17 mouse cellular contexts compared by ENCODE assay signal in genomic region chr2:168441494-168441893, GRCm38 (mm10).
DNase-seq lines count a peak whose midpoint lies in the region; ATAC-seq and TF ChIP-seq lines count a peak whose summit lies in the region.
"Had no signal": no experiment of that assay in that cellular context is flagged by ENCODE, and none has a peak within 500 bp of the region (broad histone marks: within the 10 kb centered on the region; RNA-seq: fewer than 3 reads in every experiment).

No protein-coding gene starts in this region.

- 0 out of 2 replicates have a peak overlapping the region, but pooled peaks have one; percentile 12 for H3K27ac ChIP-seq in hindbrain, postnatal 0 days
- H3K27ac ChIP-seq in hindbrain, embryonic 13.5 days: no peak overlapping the region
- no peak overlapping the region for H3K27ac ChIP-seq in bone marrow, adult 2 months (ENCODE audit: control insufficient read depth, insufficient read depth, low read depth, low read length, poor library complexity)

- ATAC-seq in hindbrain, postnatal 0 days: no peak
- ATAC-seq in hindbrain, embryonic 13.5 days (ENCODE audit: low FRiP score): no peak
- no peak for ATAC-seq in megakaryocyte, adult 5-6 weeks (ENCODE audit: poor library complexity, severe bottlenecking)

- H3K4me1 ChIP-seq in hindbrain, postnatal 0 days (ENCODE audit: insufficient read depth, low read length): peaks cover 9% of the 10 kb centered on the region; the same call in 1 of the 2 replicates
- peaks cover 10% of the 10 kb centered on the region for H3K4me1 ChIP-seq in hindbrain, embryonic 13.5 days (replicated peaks)
- H3K4me1 ChIP-seq in bone marrow, adult 2 months (ENCODE audit: control insufficient read depth, insufficient read depth, low read length): no peaks in the 10 kb centered on the region; the same call in none of the 2 replicates

- 94% methylated on average over 12 of the region's 12 CpGs for WGBS in hindbrain, postnatal 0 days
- WGBS in hindbrain, embryonic 13.5 days: 93% methylated on average over 12 of the region's 12 CpGs
- WGBS in bone marrow, adult 2 months: 88% methylated on average over 12 of the region's 12 CpGs

- H3K4me3 ChIP-seq in hindbrain, postnatal 0 days (ENCODE audit: low read length): no peak overlapping the region
- H3K4me3 ChIP-seq in hindbrain, embryonic 13.5 days: no peak overlapping the region
- no peak overlapping the region for H3K4me3 ChIP-seq in bone marrow, adult 2 months (replicated peaks; ENCODE audit: control insufficient read depth, low read depth, low read length)
- H3K4me3 ChIP-seq: hindbrain, embryonic 15.5 days had no signal

- no peaks in the 10 kb centered on the region for H3K9me3 ChIP-seq in hindbrain, postnatal 0 days (ENCODE audit: low read length)
- H3K9me3 ChIP-seq in hindbrain, embryonic 13.5 days: no peaks in the 10 kb centered on the region
- H3K9me3 ChIP-seq: hindbrain, embryonic 15.5 days had no signal

- H3K9ac ChIP-seq in hindbrain, postnatal 0 days (replicated peaks; ENCODE audit: low read length): no peak overlapping the region
- H3K9ac ChIP-seq in hindbrain, embryonic 13.5 days: no peak overlapping the region
- H3K9ac ChIP-seq: hindbrain, embryonic 15.5 days had no signal

- no peaks in the 10 kb centered on the region for H3K36me3 ChIP-seq in hindbrain, postnatal 0 days (ENCODE audit: insufficient read depth, low read length)
- H3K36me3 ChIP-seq in hindbrain, embryonic 13.5 days: no peaks in the 10 kb centered on the region
- H3K36me3 ChIP-seq: hindbrain, embryonic 15.5 days had no signal

- H3K27me3 ChIP-seq in hindbrain, postnatal 0 days (ENCODE audit: insufficient read depth, low read length): no peaks in the 10 kb centered on the region
- H3K27me3 ChIP-seq in hindbrain, embryonic 13.5 days: peaks cover 18% of the 10 kb centered on the region; the same call in 1 of the 2 replicates

- DNase-seq in hindbrain, postnatal 0 days (ENCODE audit: low spot score): no peak
- peak; percentile 39 for DNase-seq in right cerebral cortex, postnatal 14 days
- DNase-seq in right cerebral cortex, postnatal 36 days (ENCODE audit: low spot score in 2 of 2): no peak
- DNase-seq in gastrocnemius, adult 8-10 months (ENCODE audit: low spot score in 2 of 2): no peak
- DNase-seq: adrenal gland, postnatal 10 days; gastrocnemius, postnatal 36 days; heart, postnatal 14 days; kidney, adult 18-20 months; kidney, postnatal 14 days; midbrain, embryonic 14.5 days; retina, postnatal 1 day; spleen, adult 18-20 months had no signal

- TF ChIP-seq POLR2A in bone marrow, adult 2 months (IDR thresholded peaks at IDR 0.05; ENCODE audit: borderline replicate concordance, control insufficient read depth, low read depth, low read length): no peak

- TF ChIP-seq CTCF in hindbrain, postnatal 0 days (IDR thresholded peaks at IDR 0.05; ENCODE audit: low read depth): peak; percentile 38; the same call in 1 of the 2 replicates
- TF ChIP-seq CTCF in bone marrow, adult 2 months (IDR thresholded peaks at IDR 0.05; ENCODE audit: control insufficient read depth, insufficient read depth, low read length): peak; percentile 5; the same call in 1 of the 2 replicates

- no peak overlapping the region for H3K4me2 ChIP-seq in hindbrain, postnatal 0 days (ENCODE audit: low read depth, low read length)
- H3K4me2 ChIP-seq in hindbrain, embryonic 13.5 days: no peak overlapping the region
- H3K4me2 ChIP-seq: heart, embryonic 11.5 days; hindbrain, embryonic 15.5 days had no signal
